17 mouse cellular contexts compared by ENCODE assay signal in the genomic region with DNA sequence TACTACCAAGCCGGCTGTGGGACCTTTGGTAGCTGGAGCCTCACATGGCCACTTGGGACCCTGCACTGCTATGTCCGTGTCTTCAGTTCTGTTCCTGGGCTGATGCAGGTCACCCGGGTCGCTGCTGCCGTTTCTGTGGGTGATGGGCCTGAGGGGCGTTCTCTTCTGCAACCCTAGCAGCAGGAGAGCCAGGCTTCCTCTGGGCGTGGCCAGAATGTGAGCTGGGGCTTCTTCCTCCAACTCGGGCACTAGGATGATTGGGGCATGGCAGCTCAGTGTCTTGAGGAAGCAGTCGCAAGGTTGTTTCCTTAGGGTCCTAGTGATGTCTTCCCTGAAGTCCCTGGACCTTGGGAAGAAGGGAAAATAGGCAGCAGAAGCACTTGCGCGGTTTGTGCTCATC.
"Had no signal": no experiment of that assay in that cellular context is flagged by ENCODE, and none has a peak within 500 bp of the region (broad histone marks: within the 10 kb centered on the region; RNA-seq: fewer than 3 reads in every experiment).

No protein-coding gene starts in this region.

- H3K27me3 ChIP-seq: liver, embryonic 15.5 days; lung, embryonic 15.5 days; megakaryocyte, embryonic 14.5 days; midbrain, embryonic 12.5 days; neural tube, embryonic 12.5 days; stomach, embryonic 15.5 days had no signal

- H3K4me3 ChIP-seq: liver, embryonic 15.5 days; lung, embryonic 15.5 days; megakaryocyte, embryonic 14.5 days; midbrain, embryonic 12.5 days; neural tube, embryonic 12.5 days; stomach, embryonic 15.5 days had no signal

- H3K9me3 ChIP-seq: liver, embryonic 15.5 days; lung, embryonic 15.5 days; megakaryocyte, embryonic 14.5 days; midbrain, embryonic 12.5 days; neural tube, embryonic 12.5 days; stomach, embryonic 15.5 days had no signal

- DNase-seq: liver, postnatal 0 days; lung, adult 2 months; lung, postnatal 14 days; lung, postnatal 36 days; midbrain, embryonic 14.5 days; retina, postnatal 1 day; right cerebral cortex, adult 18-20 months; thymus, adult 2 months; thymus, postnatal 25 days; thymus, postnatal 4 days had no signal

- ATAC-seq: liver, postnatal 0 days; lung, postnatal 0 days had no signal
